Mouse (Mus musculus): ENCODE results near the gene Gda. TPM values are rescaled to one million over a fixed set of nuclear protein-coding genes. Genes with fewer than 3 reads are reported as not detected.
A peak's percentile ranks its signal among the peaks of the same experiment; 100 is the strongest.

Gene Gda
- total RNA-seq (2021) = 14.6 and 22.7 TPM in 2 replicates
- long read RNA-seq, full-length matches to known transcripts = 2 of 4 reads
- long read RNA-seq, partial matches to known transcripts = 0 of 4 reads
- long read RNA-seq, other reads (novel, unspliced or antisense) = 2 of 4 reads

GRCm38 (mm10) chr19:21473345-21473744, at the start of gene Gda:
Gene Gda (minus strand): TSS chr19:21473445.
- DNase-seq = no peak

- no peak for DNase-seq
These were observed 47.0 kb upstream of the Gda start for GRCm38 (mm10) chr19:21520280-21520679.

GRCm38 (mm10) chr19:21510116-21510515, 36.9 kb upstream of the Gda start:
- peak; percentile 32 for DNase-seq

GRCm38 (mm10) chr19:21507561-21508232, 34.5 kb upstream of the Gda start:
- no peak for DNase-seq

GRCm38 (mm10) chr19:21507133-21507532, 33.9 kb upstream of the Gda start:
- DNase-seq = no peak

- no peak for DNase-seq
These were observed 31.5 kb upstream of the Gda start for GRCm38 (mm10) chr19:21504716-21505115.

- no peak for DNase-seq
These were observed 26.2 kb upstream of the Gda start for GRCm38 (mm10) chr19:21499394-21499983.

- no peak for DNase-seq
These were observed 22.6 kb upstream of the Gda start for GRCm38 (mm10) chr19:21495817-21496216.

- no peak for DNase-seq
These were observed 20.7 kb upstream of the Gda start for GRCm38 (mm10) chr19:21493807-21494521.

GRCm38 (mm10) chr19:21491391-21491790, 18.1 kb upstream of the Gda start:
- no peak for DNase-seq

- DNase-seq = no peak
These were observed 14.1 kb upstream of the Gda start for GRCm38 (mm10) chr19:21487124-21487944.

GRCm38 (mm10) chr19:21482096-21482495, 8.9 kb upstream of the Gda start:
- peak; percentile 8 for DNase-seq

- no peak for DNase-seq
These were observed 7.8 kb upstream of the Gda start for GRCm38 (mm10) chr19:21481031-21481430.

- DNase-seq = no peak
These were observed 6.8 kb upstream of the Gda start for GRCm38 (mm10) chr19:21480053-21480419.

- DNase-seq = no peak
These were observed 6.2 kb upstream of the Gda start for GRCm38 (mm10) chr19:21479183-21480052.

GRCm38 (mm10) chr19:21478538-21478937, 5.3 kb upstream of the Gda start:
- DNase-seq = no peak

- no peak for DNase-seq
These were observed 4.5 kb upstream of the Gda start for GRCm38 (mm10) chr19:21477780-21478179.

- no peak for DNase-seq
These were observed 3.5 kb upstream of the Gda start for GRCm38 (mm10) chr19:21476782-21477181.

- DNase-seq = peak; percentile 85
These were observed 994 bp downstream of the Gda start for GRCm38 (mm10) chr19:21472121-21472780.

GRCm38 (mm10) chr19:21461221-21461960, 11.9 kb downstream of the Gda start:
- DNase-seq = no peak
